Mouse (Mus musculus) gastrocnemius, adult 18-20 months (tissue): ENCODE measurements around the gene Zglp1. TPM values are rescaled to one million over a fixed set of nuclear protein-coding genes. Genes with fewer than 3 reads are reported as not detected.

ENCODE experiments used
- DNase-seq: peaks from one replicate; pipeline ENCODE4 v3.0.0; 2021; ENCODE audit warnings: low spot score
- long read RNA-seq, 2 experiments: library from polyadenylated mRNA; stranded (forward); transcript quantifications; one replicate each; pipeline ENCODE4 v2.0.0; 2021
- total RNA-seq, 2 experiments: library from RNA; stranded (reverse); gene quantifications; 2 replicates each; pipeline ENCODE4 v1.2.3; 2021

The Zglp1 gene
- total RNA-seq = not detected
- long read RNA-seq, experiment 1 = 0 reads
- long read RNA-seq, experiment 2 = 0 reads

- DNase-seq = no peak
Observed at GRCm38 (mm10) chr9:21067006-21067684, at the start of gene Zglp1. Gene Zglp1 (minus strand): TSS chr9:21067093.

- no peak for DNase-seq
Observed at GRCm38 (mm10) chr9:21115105-21115504, 48.2 kb upstream of the Zglp1 start.

GRCm38 (mm10) chr9:21114190-21114589, 47.3 kb upstream of the Zglp1 start:
- no peak for DNase-seq

- DNase-seq = no peak
Observed at GRCm38 (mm10) chr9:21113751-21114150, 46.9 kb upstream of the Zglp1 start.

- DNase-seq = no peak
Observed at GRCm38 (mm10) chr9:21107607-21108237, 40.8 kb upstream of the Zglp1 start.

GRCm38 (mm10) chr9:21105760-21106564, 39.1 kb upstream of the Zglp1 start:
- DNase-seq = no peak

- no peak for DNase-seq
Observed at GRCm38 (mm10) chr9:21104814-21105213, 37.9 kb upstream of the Zglp1 start.

GRCm38 (mm10) chr9:21102076-21102475, 35.2 kb upstream of the Zglp1 start:
- DNase-seq = no peak

- no peak for DNase-seq
Observed at GRCm38 (mm10) chr9:21100447-21101161, 33.7 kb upstream of the Zglp1 start.

- no peak for DNase-seq
Observed at GRCm38 (mm10) chr9:21097793-21098192, 30.9 kb upstream of the Zglp1 start.

GRCm38 (mm10) chr9:21095958-21096357, 29.1 kb upstream of the Zglp1 start:
- DNase-seq = no peak

- DNase-seq = no peak
Observed at GRCm38 (mm10) chr9:21093423-21093822, 26.5 kb upstream of the Zglp1 start.

- DNase-seq = peak; percentile 98
Observed at GRCm38 (mm10) chr9:21091707-21092320, 24.9 kb upstream of the Zglp1 start, which contains the start of the genes Gm38431 and Raver1. Gene Gm38431 (minus strand): TSS chr9:21091997. Gene Raver1 (minus strand): TSS chr9:21092008.

GRCm38 (mm10) chr9:21090972-21091706, 24.2 kb upstream of the Zglp1 start:
- no peak for DNase-seq

- DNase-seq = no peak
Observed at GRCm38 (mm10) chr9:21090537-21090936, 23.6 kb upstream of the Zglp1 start.

- DNase-seq = no peak
Observed at GRCm38 (mm10) chr9:21083324-21083723, 16.4 kb upstream of the Zglp1 start.

- no peak for DNase-seq
Observed at GRCm38 (mm10) chr9:21081127-21081526, 14.2 kb upstream of the Zglp1 start.

- DNase-seq = no peak
Observed at GRCm38 (mm10) chr9:21075625-21076024, 8.7 kb upstream of the Zglp1 start.

- no peak for DNase-seq
Observed at GRCm38 (mm10) chr9:21074173-21074572, 7.3 kb upstream of the Zglp1 start.
